Mouse (Mus musculus) gastrocnemius, adult 2 months (tissue): Measurements from ENCODE around the gene Gm826. TPM values are rescaled to one million over a fixed set of nuclear protein-coding genes. Genes with fewer than 3 reads are reported as not detected.
A peak's percentile ranks its signal among the peaks of the same experiment; 100 is the strongest.

Source experiments
- DNase-seq: peaks from one replicate; pipeline ENCODE4 v3.0.0; 2022
- H3K27ac ChIP-seq: fragments of 200-600 bp; 2 replicates; pipeline ENCODE4 v1.8.1; 2022; ENCODE audit warnings: mild to moderate bottlenecking
- H3K4me3 ChIP-seq: fragments of 200-600 bp; 2 replicates; pipeline ENCODE4 v1.8.1; 2022; ENCODE audit warnings: mild to moderate bottlenecking, moderate library complexity
- CTCF ChIP-seq: fragments of 200-600 bp; IDR thresholded peaks from 2 replicates; pipeline ENCODE4 v1.8.1; 2022; ENCODE audit warnings: antibody characterized with exemption, mild to moderate bottlenecking, moderate library complexity
- intact Hi-C: fragments of 180-260 bp; cut with DNase I; formaldehyde crosslinking; loops from one replicate; pipeline ENCODE4 v1.15.1; 2025
- long read RNA-seq, 2 experiments: library from polyadenylated mRNA; stranded (forward); transcript quantifications; one replicate each; pipeline ENCODE4 v2.0.0; 2021
- total RNA-seq, 2 experiments: library from RNA; stranded (reverse); gene quantifications; 2 replicates each; pipeline ENCODE4 v1.2.3; 2021

The Gm826 gene
- total RNA-seq, result 1 to 10 TPM; 4.0 to 8.3 TPM
- long read RNA-seq, experiment 1, partial matches to known transcripts, result 0 of 6 reads
- long read RNA-seq, experiment 1, other reads (novel, unspliced or antisense), result 6 of 6 reads
- long read RNA-seq, experiment 2, partial matches to known transcripts, result 1 of 15 reads
- long read RNA-seq, experiment 2, other reads (novel, unspliced or antisense), result 11 of 15 reads

- H3K4me3 ChIP-seq, result peak within 1 kb of the TSS; percentile 29
These were observed at the start of gene Gm826 for GRCm38 (mm10) chr2:160334111-160334661. Gene Gm826, minus strand, starts transcription at chr2:160334162.

GRCm38 (mm10) chr2:160383418-160383817 is 49.5 kb upstream of the Gm826 start:
- TF ChIP-seq CTCF, result no peak
- intact Hi-C loops, result no loop called here
- DNase-seq, result no peak

More at GRCm38 (mm10) chr2:160334111-160334661, at the start of gene Gm826:
- TF ChIP-seq CTCF, result no peak
- peak within 1 kb of the TSS; percentile 81 for H3K27ac ChIP-seq
- intact Hi-C loops, result no loop called here
- peak; percentile 35 for DNase-seq

DNA sequence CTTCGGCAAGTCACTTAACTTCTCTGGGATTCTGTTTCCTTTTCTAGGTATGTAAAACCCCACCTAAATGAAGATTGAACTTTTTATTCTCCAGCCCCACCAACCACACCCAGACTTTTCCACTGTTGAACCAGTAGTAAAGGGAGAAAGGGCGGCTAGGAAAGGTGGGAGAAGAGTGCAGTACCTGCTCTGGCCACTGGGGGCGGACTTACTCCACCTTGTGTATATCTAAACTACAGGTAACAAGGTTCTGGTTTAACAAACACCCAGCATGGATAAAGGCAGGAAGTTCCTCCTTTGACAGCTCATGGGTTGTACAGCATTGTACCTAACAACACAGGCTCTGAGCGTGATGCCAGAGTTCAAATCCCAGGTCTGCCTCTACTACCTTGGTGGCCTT is 44.3 kb upstream of the Gm826 start:
- no peak for DNase-seq
- intact Hi-C loops, result loop anchor here (10.0 kb wide), 1 partner anchor 197 kb away; no protein-coding TSS in a partner anchor
- TF ChIP-seq CTCF, result peak; percentile 93

More at GRCm38 (mm10) chr2:160383418-160383817, 49.5 kb upstream of the Gm826 start:
- H3K27ac ChIP-seq, result no peak overlapping the region
- no peak overlapping the region for H3K4me3 ChIP-seq

GRCm38 (mm10) chr2:160376236-160376635 is 42.3 kb upstream of the Gm826 start:
- intact Hi-C loops, result loop anchor here (10.0 kb wide), 1 partner anchor 199 kb away; no protein-coding TSS in a partner anchor
- no peak for TF ChIP-seq CTCF
- Histone ChIP-seq H3K27ac (no peak overlapping the region), H3K4me3 (no peak overlapping the region)
- no peak for DNase-seq

More for the DNA sequence above, 44.3 kb upstream of the Gm826 start:
- Histone ChIP-seq H3K27ac (no peak overlapping the region), H3K4me3 (no peak overlapping the region)

DNA sequence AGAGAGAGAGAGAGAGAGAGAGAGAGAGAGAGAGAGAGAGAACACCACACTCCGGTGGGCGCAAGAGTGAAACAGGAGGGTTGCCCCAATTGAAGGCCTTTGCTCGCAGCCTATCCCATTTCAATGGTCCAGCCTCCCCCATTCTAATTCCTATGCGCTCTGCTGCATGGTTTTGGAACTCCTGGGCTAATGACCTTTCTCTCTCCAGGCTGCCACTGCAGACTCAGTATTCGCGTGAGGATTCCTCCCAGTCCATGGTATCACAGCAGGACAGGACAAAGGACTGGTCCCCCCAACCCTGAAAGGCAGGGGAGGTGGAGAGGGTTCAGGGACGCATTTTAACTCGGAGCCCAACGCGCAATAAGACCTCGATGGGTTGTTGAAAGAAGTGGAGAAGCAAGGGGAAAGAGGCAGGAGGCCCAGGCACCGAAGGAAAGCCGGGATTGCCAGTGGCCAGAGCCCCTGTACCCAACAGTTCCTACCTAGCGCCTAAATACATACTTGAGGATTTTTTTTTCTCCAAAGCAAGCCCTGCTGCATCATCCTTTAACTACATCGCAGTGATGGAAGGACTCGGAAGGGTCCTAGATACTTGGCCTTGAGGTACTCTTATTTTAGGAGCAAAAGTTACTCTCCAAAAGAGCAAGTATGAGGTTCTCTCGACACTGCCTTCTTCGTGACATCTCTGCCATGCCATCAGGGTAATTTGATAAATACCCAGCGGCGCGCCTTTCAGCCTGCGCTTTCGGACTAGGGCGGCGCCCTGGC is 35.9 kb upstream of the Gm826 start:
- no peak for DNase-seq
- no peak overlapping the region for H3K27ac ChIP-seq
- TF ChIP-seq CTCF, result no peak
- peak overlapping the region; percentile 94; the same call in 1 of the 2 replicates for H3K4me3 ChIP-seq
- intact Hi-C loops, result loop anchor here (2.0 to 10.0 kb wide), 6 partner anchors 198 to 1315 kb away; no protein-coding TSS in a partner anchor

DNA sequence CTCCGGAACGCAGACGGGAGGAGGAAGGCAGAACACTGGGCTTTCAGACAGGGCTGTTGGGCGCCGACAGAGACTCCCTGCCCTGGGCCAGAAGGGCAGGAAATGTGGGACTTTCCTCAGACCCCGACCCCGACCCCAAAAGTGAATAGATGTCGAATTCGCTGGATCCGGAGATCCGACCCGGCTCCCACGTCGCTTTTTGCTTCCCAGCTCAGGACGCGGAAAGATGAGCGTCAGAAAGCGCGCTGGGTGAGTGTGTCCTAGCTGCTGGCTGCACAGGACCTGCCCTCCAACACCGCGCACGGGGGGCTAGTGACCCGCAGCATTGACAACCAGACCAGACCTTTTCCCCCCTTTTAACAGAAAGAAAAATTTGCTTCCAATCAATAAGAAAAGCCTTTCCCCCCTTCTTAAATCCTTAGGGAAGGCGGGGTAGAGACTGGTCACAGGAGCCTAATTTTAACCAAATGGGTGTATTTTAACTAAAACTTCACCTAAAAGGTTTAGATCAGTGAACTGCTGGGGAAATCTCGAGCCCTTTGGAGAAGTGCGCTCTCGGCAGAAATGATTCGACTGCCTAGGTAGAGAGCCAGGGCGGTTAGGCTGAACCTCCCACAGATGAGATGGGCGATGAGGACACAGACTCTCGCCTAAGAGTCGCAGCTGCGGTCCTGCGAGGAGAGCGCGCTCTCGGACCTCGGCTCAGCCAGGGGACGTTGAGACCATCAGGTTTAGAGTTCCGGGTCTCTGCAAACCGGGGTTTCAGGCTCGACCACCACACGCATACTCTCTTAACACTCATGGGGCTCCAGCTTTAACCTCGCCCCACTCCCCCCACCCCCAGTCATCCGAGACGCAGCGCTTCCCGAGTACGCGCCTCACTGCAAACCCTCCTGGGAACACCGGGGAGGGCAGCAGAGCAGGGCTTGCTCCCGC is 34.7 kb upstream of the Gm826 start:
- intact Hi-C loops, result loop anchor here (2.0 to 10.0 kb wide), 5 partner anchors 196 to 1314 kb away; no protein-coding TSS in a partner anchor
- H3K27ac ChIP-seq, result 0 out of 2 replicates have a peak overlapping the region, but pooled peaks have one; percentile 12
- DNase-seq, result no peak
- peak overlapping the region; percentile 94 for H3K4me3 ChIP-seq
- TF ChIP-seq CTCF, result no peak

- DNase-seq, result peak; percentile 92
- H3K4me3 ChIP-seq, result peak overlapping the region; percentile 94
- intact Hi-C loops, result loop anchor here (2.0 to 10.0 kb wide), 5 partner anchors 195 to 1313 kb away; no protein-coding TSS in a partner anchor
- H3K27ac ChIP-seq, result peak overlapping the region; percentile 95
- no peak; the same call in 1 of the 2 replicates for TF ChIP-seq CTCF
These were observed 33.7 kb upstream of the Gm826 start for GRCm38 (mm10) chr2:160367448-160368208.

GRCm38 (mm10) chr2:160366980-160367338 is 33.0 kb upstream of the Gm826 start, which contains the start of gene Mafb:
Gene Mafb, minus strand, starts transcription at chr2:160367065.
- Histone ChIP-seq H3K27ac (peak within 1 kb of the TSS; percentile 95), H3K4me3 (peak within 1 kb of the TSS; percentile 94)
- no peak for TF ChIP-seq CTCF
- intact Hi-C loops, result loop anchor here (5.0 to 10.0 kb wide), 4 partner anchors 195 to 1312 kb away; no protein-coding TSS in a partner anchor
- DNase-seq, result peak; percentile 99

- Histone ChIP-seq H3K4me3 (peak overlapping the region; percentile 94), H3K27ac (peak overlapping the region; percentile 95)
- DNase-seq, result no peak
- TF ChIP-seq CTCF, result no peak
- intact Hi-C loops, result loop anchor here (5.0 to 10.0 kb wide), 4 partner anchors 194 to 1312 kb away; no protein-coding TSS in a partner anchor
These were observed 32.4 kb upstream of the Gm826 start for GRCm38 (mm10) chr2:160366111-160366979.
